Mouse (Mus musculus): ENCODE results near the gene Prickle2.

- TF ChIP-seq CTCF (IDR thresholded peaks at IDR 0.05; ENCODE audit: control insufficient read depth, insufficient read depth, insufficient replicate concordance, low read depth, low read length) (no peak), POLR2A (IDR thresholded peaks at IDR 0.05; ENCODE audit: control insufficient read depth, low read depth, low read length) (no peak)
Observed at GRCm38 (mm10) chr6:92526212-92526611, 179.7 kb downstream of the Prickle2 start.

Data from testis, adult 2 months (tissue).